Mouse (Mus musculus) forebrain, embryonic 15.5 days (tissue): ENCODE data around the gene Capns1. TPM values are rescaled to one million over a fixed set of nuclear protein-coding genes. Genes with fewer than 3 reads are reported as not detected.
"Not testable (repeated sequence)": the region's sequence is repeated elsewhere in the genome, so short reads cannot be mapped to it uniquely, and the experiment has no call there.

ENCODE experiments used
- ATAC-seq: fragments of 200-750 bp; cut with Nextera tagmentation; replicated peaks from 2 replicates; pipeline ENCODE4 v1.8.0; 2017; ENCODE audit warnings: mild to moderate bottlenecking, moderate TSS enrichment, moderate library complexity
- H3K27ac ChIP-seq: fragments of 300-500 bp; sonication (generic); replicated peaks from 2 replicates; pipeline ENCODE4 v1.5.1; 2015; ENCODE audit warnings: mild to moderate bottlenecking, inconsistent platforms
- H3K27me3 ChIP-seq: fragments of 300-500 bp; sonication (generic); 2 replicates; pipeline ENCODE4 v1.6.1; 2015; ENCODE audit warnings: inconsistent platforms
- H3K36me3 ChIP-seq: fragments of 300-500 bp; sonication (generic); 2 replicates; pipeline ENCODE4 v1.6.1; 2015; ENCODE audit warnings: mild to moderate bottlenecking, inconsistent platforms
- H3K4me1 ChIP-seq: fragments of 300-500 bp; sonication (generic); 2 replicates; pipeline ENCODE4 v1.6.1; 2015; ENCODE audit warnings: inconsistent platforms
- H3K4me2 ChIP-seq: fragments of 300-500 bp; sonication (generic); replicated peaks from 2 replicates; pipeline ENCODE4 v1.6.1; 2015; ENCODE audit warnings: mild to moderate bottlenecking, inconsistent platforms
- H3K4me3 ChIP-seq: fragments of 300-500 bp; sonication (generic); 2 replicates; pipeline ENCODE4 v1.5.1; 2015; ENCODE audit warnings: mild to moderate bottlenecking, inconsistent platforms
- H3K9ac ChIP-seq: fragments of 300-500 bp; sonication (generic); replicated peaks from 2 replicates; pipeline ENCODE4 v1.6.1; 2015; ENCODE audit warnings: mild to moderate bottlenecking, inconsistent platforms
- H3K9me3 ChIP-seq: fragments of 300-500 bp; sonication (generic); 2 replicates; pipeline ENCODE4 v1.6.1; 2016; ENCODE audit warnings: inconsistent platforms
- WGBS: fragments of 180-500 bp; shearing (Covaris S2); methylation state at CpG from one replicate; pipeline ENCODE4 v1.1.7; 2015; ENCODE audit warnings: mixed read lengths; 5-methylcytosine and 5-hydroxymethylcytosine counted together
- polyA plus RNA-seq: library from polyadenylated mRNA; unstranded; fragments of >200 nt; fragmentation: Nextera tagmentation; extraction: Ambion mirVana; gene quantifications from 2 replicates; pipeline ENCODE4 v1.2.1, GENCODE M21; 2015

Gene Capns1
- polyA plus RNA-seq, 1 experiment from 2014 or later = 67.8 TPM

- Histone ChIP-seq H3K9ac (peak overlapping the region; percentile 34), H3K4me1 (peaks cover 16% of the 10 kb centered on the region), H3K4me2 (peak overlapping the region; percentile 67), H3K36me3 (peaks cover 21% of the 10 kb centered on the region), H3K4me3 (peak overlapping the region; percentile 43), H3K9me3 (no peaks in the 10 kb centered on the region), H3K27me3 (no peaks in the 10 kb centered on the region), H3K27ac (no peak overlapping the region)
- no peak for ATAC-seq
- 16% methylated on average over 11 of the region's 11 CpGs for WGBS
These were observed 21.4 kb upstream of the Capns1 start for GRCm38 (mm10) chr7:30220008-30220356.

GRCm38 (mm10) chr7:30219293-30220007, 20.8 kb upstream of the Capns1 start:
- peak overlapping the region; percentile 34 for H3K9ac ChIP-seq
- peak overlapping the region; percentile 67 for H3K4me2 ChIP-seq
- no peaks in the 10 kb centered on the region for H3K27me3 ChIP-seq
- ATAC-seq = peak; percentile 68
- peaks cover 18% of the 10 kb centered on the region for H3K36me3 ChIP-seq
- WGBS = 6% methylated on average over 16 of the region's 16 CpGs
- peak overlapping the region; percentile 43 for H3K4me3 ChIP-seq
- peak overlapping the region; percentile 69 for H3K27ac ChIP-seq
- H3K4me1 ChIP-seq = peaks cover 16% of the 10 kb centered on the region
- no peaks in the 10 kb centered on the region for H3K9me3 ChIP-seq

- H3K4me2 ChIP-seq = no peak overlapping the region
- no peak overlapping the region for H3K4me3 ChIP-seq
- 73% methylated on average over 2 of the region's 2 CpGs for WGBS
- ATAC-seq = peak; percentile 31; the same call in 1 of the 2 replicates
- H3K36me3 ChIP-seq = peaks cover 2% of the 10 kb centered on the region; the same call in 1 of the 2 replicates
- no peak overlapping the region for H3K9ac ChIP-seq
- H3K4me1 ChIP-seq = peaks cover 16% of the 10 kb centered on the region
- H3K9me3 ChIP-seq = no peaks in the 10 kb centered on the region
- no peak overlapping the region for H3K27ac ChIP-seq
- no peaks in the 10 kb centered on the region for H3K27me3 ChIP-seq
These were observed 18.7 kb upstream of the Capns1 start for GRCm38 (mm10) chr7:30217277-30217676.

- 2% methylated on average over 16 of the region's 16 CpGs for WGBS
- Histone ChIP-seq H3K4me1 (peaks cover 16% of the 10 kb centered on the region), H3K4me3 (peak overlapping the region; percentile 28), H3K9me3 (no peaks in the 10 kb centered on the region), H3K27me3 (no peaks in the 10 kb centered on the region), H3K27ac (peak overlapping the region; percentile 53), H3K9ac (peak overlapping the region; percentile 45; the same call in 1 of the 2 replicates), H3K36me3 (no peaks in the 10 kb centered on the region), H3K4me2 (peak overlapping the region; percentile 47)
- peak; percentile 80 for ATAC-seq
These were observed 18.1 kb upstream of the Capns1 start for GRCm38 (mm10) chr7:30216723-30217151.

GRCm38 (mm10) chr7:30215875-30216274, 17.3 kb upstream of the Capns1 start:
- WGBS = 75% methylated on average over 3 of the region's 3 CpGs
- no peak for ATAC-seq

GRCm38 (mm10) chr7:30213881-30214280, 15.3 kb upstream of the Capns1 start:
- H3K4me3 ChIP-seq = no peak overlapping the region
- no peaks in the 10 kb centered on the region for H3K27me3 ChIP-seq
- 96% methylated on average over 3 of the region's 3 CpGs for WGBS
- peaks cover 4% of the 10 kb centered on the region; the same call in 1 of the 2 replicates for H3K4me1 ChIP-seq
- no peak for ATAC-seq
- no peaks in the 10 kb centered on the region for H3K9me3 ChIP-seq
- H3K27ac ChIP-seq = no peak overlapping the region
- H3K4me2 ChIP-seq = no peak overlapping the region
- no peaks in the 10 kb centered on the region for H3K36me3 ChIP-seq
- H3K9ac ChIP-seq = no peak overlapping the region

More at GRCm38 (mm10) chr7:30215875-30216274, 17.3 kb upstream of the Capns1 start:
- H3K36me3 ChIP-seq = no peaks in the 10 kb centered on the region
- H3K4me3 ChIP-seq = no peak overlapping the region
- no peak overlapping the region for H3K27ac ChIP-seq
- peaks cover 16% of the 10 kb centered on the region for H3K4me1 ChIP-seq
- H3K9me3 ChIP-seq = no peaks in the 10 kb centered on the region
- no peak overlapping the region for H3K4me2 ChIP-seq
- no peak overlapping the region for H3K9ac ChIP-seq
- no peaks in the 10 kb centered on the region for H3K27me3 ChIP-seq

- Histone ChIP-seq H3K9ac (no peak overlapping the region), H3K27ac (no peak overlapping the region), H3K36me3 (no peaks in the 10 kb centered on the region), H3K4me1 (no peaks in the 10 kb centered on the region), H3K9me3 (no peaks in the 10 kb centered on the region), H3K4me2 (no peak overlapping the region), H3K4me3 (no peak overlapping the region), H3K27me3 (no peaks in the 10 kb centered on the region)
- no peak for ATAC-seq
- WGBS = 11% methylated on average over 4 of the region's 4 CpGs
These were observed 12.4 kb upstream of the Capns1 start for GRCm38 (mm10) chr7:30211025-30211424.

- not testable (repeated sequence) for ATAC-seq, H3K9ac ChIP-seq, H3K9me3 ChIP-seq, H3K27me3 ChIP-seq, H3K27ac ChIP-seq, H3K4me3 ChIP-seq, H3K4me2 ChIP-seq, H3K36me3 ChIP-seq, H3K4me1 ChIP-seq
- WGBS = 57% methylated on average over 5 of the region's 5 CpGs
These were observed 7.8 kb upstream of the Capns1 start for GRCm38 (mm10) chr7:30206364-30206763.

GRCm38 (mm10) chr7:30205383-30205782, 6.8 kb upstream of the Capns1 start:
- Histone ChIP-seq H3K36me3 (no peaks in the 10 kb centered on the region), H3K27me3 (no peaks in the 10 kb centered on the region), H3K4me2 (no peak overlapping the region), H3K4me3 (no peak overlapping the region), H3K9ac (no peak overlapping the region), H3K4me1 (no peaks in the 10 kb centered on the region), H3K9me3 (no peaks in the 10 kb centered on the region), H3K27ac (no peak overlapping the region)
- 0% methylated on average over 2 of the region's 2 CpGs for WGBS
- ATAC-seq = no peak

GRCm38 (mm10) chr7:30204380-30204779, 5.8 kb upstream of the Capns1 start:
- WGBS = 26% methylated on average over 8 of the region's 8 CpGs
- H3K36me3 ChIP-seq = no peaks in the 10 kb centered on the region
- H3K4me3 ChIP-seq = no peak overlapping the region
- H3K4me2 ChIP-seq = no peak overlapping the region
- ATAC-seq = no peak
- no peaks in the 10 kb centered on the region for H3K27me3 ChIP-seq
- no peaks in the 10 kb centered on the region for H3K4me1 ChIP-seq
- H3K27ac ChIP-seq = no peak overlapping the region
- no peaks in the 10 kb centered on the region for H3K9me3 ChIP-seq
- H3K9ac ChIP-seq = no peak overlapping the region

- H3K27ac ChIP-seq = no peak overlapping the region
- no peak overlapping the region for H3K4me2 ChIP-seq
- H3K9me3 ChIP-seq = no peaks in the 10 kb centered on the region
- H3K36me3 ChIP-seq = no peaks in the 10 kb centered on the region
- H3K4me3 ChIP-seq = no peak overlapping the region
- no peaks in the 10 kb centered on the region for H3K27me3 ChIP-seq
- peaks cover 5% of the 10 kb centered on the region for H3K4me1 ChIP-seq
- no peak for ATAC-seq
- WGBS = 88% methylated on average over 11 of the region's 11 CpGs
- H3K9ac ChIP-seq = no peak overlapping the region
These were observed 4.5 kb upstream of the Capns1 start for GRCm38 (mm10) chr7:30202895-30203690.

- not testable (repeated sequence) for H3K4me1 ChIP-seq, H3K9ac ChIP-seq, H3K4me3 ChIP-seq, ATAC-seq, H3K27me3 ChIP-seq, H3K36me3 ChIP-seq, H3K4me2 ChIP-seq, H3K27ac ChIP-seq, H3K9me3 ChIP-seq
- WGBS = 89% methylated on average over 5 of the region's 5 CpGs
These were observed 2.0 kb upstream of the Capns1 start for GRCm38 (mm10) chr7:30200661-30201060.
